Mouse (Mus musculus) adrenal gland, postnatal 36 days (tissue): ENCODE data around the gene Olfr1502. TPM values are rescaled to one million over a fixed set of nuclear protein-coding genes. Genes with fewer than 3 reads are reported as not detected.
"Not testable (repeated sequence)": the region's sequence is repeated elsewhere in the genome, so short reads cannot be mapped to it uniquely, and the experiment has no call there.

ENCODE experiments used
- DNase-seq, 2 experiments: peaks; one replicate each; pipeline ENCODE4 v3.0.0; 2021; ENCODE audit warnings: mixed read lengths in 1 of 2
- long read RNA-seq, 2 experiments: library from polyadenylated mRNA; stranded (forward); transcript quantifications; one replicate each; pipeline ENCODE4 v2.0.0; 2021; ENCODE audit warnings: borderline sequencing depth in 2 of 2
- total RNA-seq, 2 experiments: library from RNA; stranded (reverse); gene quantifications; 2 replicates each; pipeline ENCODE4 v1.2.3; 2021

Gene Olfr1502
- not detected for total RNA-seq
- long read RNA-seq, experiment 1, result 0 reads
- long read RNA-seq, experiment 2, result 0 reads

DNA sequence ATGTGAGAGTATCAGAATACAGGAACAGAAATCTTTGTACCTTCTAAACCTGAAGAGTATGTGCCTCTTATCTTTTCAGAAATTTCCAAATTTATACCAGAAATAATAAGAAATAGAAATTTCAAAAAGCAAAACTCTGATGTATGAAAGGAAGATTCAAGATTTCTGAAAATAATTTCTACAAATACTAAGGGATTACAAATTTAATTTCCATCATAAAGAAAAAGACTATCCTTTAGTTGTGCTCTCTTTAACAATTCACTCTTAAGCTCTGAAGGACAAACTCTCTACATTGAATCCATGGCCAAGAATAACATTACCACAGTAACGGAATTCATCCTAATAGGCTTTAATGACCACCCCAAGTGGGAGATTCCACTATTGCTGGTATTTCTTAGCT is at the start of gene Olfr1502:
Gene Olfr1502 (plus strand): TSS at position 301 of the 400 bp plus-strand sequence.
- no peak for DNase-seq

DNA sequence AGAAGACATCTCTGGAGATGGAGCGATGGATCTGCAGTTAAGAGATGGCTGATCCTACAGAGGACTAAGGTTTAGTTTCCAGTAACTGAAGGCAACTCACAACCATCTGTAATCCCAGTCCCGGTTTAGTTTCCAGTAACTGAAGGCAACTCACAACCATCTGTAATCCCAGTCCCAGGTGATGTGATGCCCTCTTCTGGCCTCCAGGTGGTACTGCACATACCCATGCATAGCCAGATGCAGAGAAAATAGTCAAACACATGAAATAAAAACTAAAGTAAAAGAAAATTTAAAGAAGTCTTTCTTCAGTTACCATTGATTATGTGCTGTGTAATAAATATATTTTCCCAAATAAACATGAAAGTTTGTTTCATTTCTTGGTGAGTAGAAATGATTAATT is 48.8 kb upstream of the Olfr1502 start:
- DNase-seq, result no peak

DNA sequence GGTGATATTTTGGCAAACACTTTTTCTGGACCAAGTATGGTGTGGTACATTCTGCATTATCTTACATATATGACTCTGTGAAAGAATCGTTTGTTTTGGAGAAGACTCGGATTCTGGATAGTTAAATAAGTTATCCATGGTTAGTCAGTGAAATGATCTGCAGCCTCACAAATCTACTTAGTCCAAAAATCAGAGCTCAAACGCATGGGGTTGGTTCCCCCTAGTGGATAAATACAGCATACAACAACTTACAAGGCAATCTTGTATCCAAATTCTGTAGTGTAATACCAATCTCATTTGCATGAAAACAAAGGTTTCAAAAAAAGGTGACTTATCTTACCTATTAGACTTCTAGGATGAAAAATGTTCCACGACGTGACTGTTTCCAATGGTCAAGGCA is 42.8 kb upstream of the Olfr1502 start:
- no peak for DNase-seq

DNA sequence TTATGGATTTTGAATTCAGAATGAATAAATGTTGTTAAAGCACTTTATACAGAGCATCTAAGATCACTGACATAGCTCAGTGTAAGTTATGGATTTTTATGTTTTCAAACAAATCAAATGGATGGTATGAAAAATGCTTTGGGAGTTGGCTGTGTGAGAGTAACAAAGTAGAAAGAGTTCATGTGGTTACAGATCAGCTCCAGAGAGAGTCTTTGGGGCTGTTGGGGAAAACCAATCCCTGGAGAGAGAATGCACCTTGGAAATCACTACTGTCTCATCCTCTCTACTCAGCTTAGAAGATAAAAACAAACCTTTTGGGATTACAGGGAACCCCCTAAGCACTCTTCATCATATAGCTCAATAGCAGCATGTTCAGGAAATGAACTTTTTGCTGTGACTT is 42.2 kb upstream of the Olfr1502 start, which contains the start of gene Olfr1499:
Gene Olfr1499 (minus strand): TSS at position 101 of the 400 bp plus-strand sequence.
- DNase-seq, result no peak

DNA sequence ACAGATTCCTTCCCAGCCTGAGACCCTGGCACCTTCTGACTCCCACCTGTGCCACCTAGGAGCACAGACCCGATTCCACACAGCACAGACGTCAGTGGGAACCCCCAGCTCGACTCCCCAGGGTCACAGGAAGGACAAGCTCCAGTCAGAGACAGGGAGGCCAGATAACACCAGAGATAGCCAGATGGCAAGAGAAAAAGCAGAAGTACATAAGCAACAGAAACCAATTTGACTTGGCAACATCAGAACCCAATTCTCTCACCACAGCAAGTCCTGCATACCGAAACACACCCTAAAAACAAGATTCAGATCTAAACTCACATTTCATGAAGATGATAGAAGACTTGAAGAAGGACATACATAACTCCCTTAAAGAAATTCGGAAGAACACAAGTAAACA is 40.7 kb upstream of the Olfr1502 start:
- no peak for DNase-seq

DNA sequence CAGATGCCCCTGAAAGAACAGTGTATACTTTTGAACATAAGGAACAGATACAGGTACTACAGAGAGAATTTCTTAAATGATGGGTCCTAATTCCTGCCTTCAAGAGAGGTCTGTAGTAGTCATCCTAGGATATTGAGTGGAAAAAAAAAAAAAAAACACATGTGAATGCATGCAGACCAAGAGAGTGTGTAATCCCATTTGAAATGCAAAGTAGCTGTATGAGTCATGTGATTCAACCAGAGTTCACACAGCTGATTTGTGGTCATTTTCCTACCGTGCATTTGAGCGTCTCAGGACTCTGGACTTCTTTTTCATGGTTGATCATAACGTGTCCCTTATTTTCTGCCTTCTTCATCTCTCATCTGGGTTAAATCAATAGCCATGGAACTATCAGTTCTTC is 33.1 kb upstream of the Olfr1502 start:
- DNase-seq, result no peak

DNA sequence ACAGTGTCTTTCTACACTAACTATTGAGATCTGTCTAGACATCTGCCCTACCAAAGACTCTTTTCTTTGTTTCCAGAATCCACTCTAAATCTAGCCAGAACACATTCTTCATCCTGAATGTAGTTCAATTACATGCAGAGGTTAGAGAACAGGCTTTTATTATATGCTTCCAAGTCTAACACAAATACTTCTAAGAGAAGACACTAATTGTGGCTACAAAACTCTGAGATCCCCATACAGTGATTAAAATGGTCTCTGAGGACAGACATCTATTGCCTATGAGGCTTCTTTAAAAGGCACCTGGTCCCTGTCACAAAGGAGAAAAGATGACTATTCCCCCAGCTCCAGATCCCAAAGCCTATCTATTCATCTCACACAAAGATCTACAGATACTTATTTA is 31.2 kb upstream of the Olfr1502 start, which contains the start of gene Olfr1500:
Gene Olfr1500 (minus strand): TSS at position 101 of the 400 bp plus-strand sequence.
- DNase-seq, result no peak

DNA sequence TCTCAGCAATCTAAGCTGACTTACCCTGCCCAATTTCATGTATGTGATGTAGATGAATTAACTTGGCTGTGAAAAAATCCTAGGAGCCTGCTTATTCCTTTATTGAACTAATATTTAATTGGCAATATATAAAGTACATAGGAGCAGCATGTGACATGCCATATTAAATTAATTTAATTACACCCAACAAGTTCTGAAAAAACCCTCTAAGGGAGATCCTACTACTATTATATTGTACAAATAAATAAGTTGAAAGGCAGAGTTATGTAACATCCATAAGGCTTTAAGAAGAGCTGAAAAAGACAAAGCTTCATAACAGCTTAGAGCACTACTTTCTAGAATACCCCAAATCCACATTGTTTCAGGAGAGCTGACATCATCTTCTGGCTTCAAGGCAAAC is 11.0 kb upstream of the Olfr1502 start, which contains the start of gene Olfr1501:
Gene Olfr1501 (minus strand): TSS at position 101 of the 400 bp plus-strand sequence.
- not testable (repeated sequence) for DNase-seq

DNA sequence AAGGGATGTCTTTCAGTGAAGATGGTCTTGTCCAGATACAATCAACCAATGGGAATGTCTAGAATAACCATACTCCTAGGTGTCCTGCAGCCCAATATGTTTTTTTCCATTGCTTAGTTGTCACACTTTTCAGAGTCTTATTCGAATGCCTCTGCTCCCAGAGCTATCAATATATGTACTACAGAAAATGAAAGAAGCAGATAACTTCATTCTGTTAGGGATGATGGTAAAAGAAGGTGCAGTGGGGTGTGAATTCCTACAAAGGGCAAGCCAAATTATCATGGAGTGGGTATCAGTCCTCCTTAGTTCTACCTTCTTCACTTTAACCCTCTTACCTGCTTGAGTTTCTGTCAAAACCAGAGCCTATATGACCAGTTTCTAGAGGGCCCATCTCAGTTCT is 36.2 kb downstream of the Olfr1502 start, which contains the start of gene Olfr1504:
Gene Olfr1504 (minus strand): TSS at position 101 of the 400 bp plus-strand sequence.
- no peak for DNase-seq

Other genes with a start within 250 kb of the Olfr1502 start
- not detected for gene Olfr1487, start 244.4 kb upstream of the Olfr1502 start, total RNA-seq
- gene Olfr1489, start 230.2 kb upstream of the Olfr1502 start, total RNA-seq, result not detected
- not detected for gene Olfr1490, start 210.7 kb upstream of the Olfr1502 start, total RNA-seq
- not detected for gene Olfr1491, start 164.5 kb upstream of the Olfr1502 start, total RNA-seq
- gene Olfr1493-ps1, start 138.5 kb upstream of the Olfr1502 start, total RNA-seq, result not detected
- gene Olfr1494, start 122.1 kb upstream of the Olfr1502 start, total RNA-seq, result not detected
- gene Olfr1495, start 97.2 kb upstream of the Olfr1502 start, total RNA-seq, result not detected
- not detected for gene Olfr1496, start 83.9 kb upstream of the Olfr1502 start, total RNA-seq
- not detected for gene Olfr1497, start 63.6 kb upstream of the Olfr1502 start, total RNA-seq
- gene Olfr1499, start 42.3 kb upstream of the Olfr1502 start, total RNA-seq, result not detected
- gene Olfr1500, start 31.3 kb upstream of the Olfr1502 start, total RNA-seq, result not detected
- not detected for gene Olfr1501, start 11.1 kb upstream of the Olfr1502 start, total RNA-seq
- not detected for gene Olfr1504, start 36.1 kb downstream of the Olfr1502 start, total RNA-seq
- gene Olfr1505, start 51.7 kb downstream of the Olfr1502 start, total RNA-seq, result not detected